Mouse (Mus musculus) CH12.LX (cell line): ENCODE measurements around the gene Tfdp1. TPM values are rescaled to one million over a fixed set of nuclear protein-coding genes. Genes with fewer than 3 reads are reported as not detected.

Experiments used
- DNase-seq: peaks from one replicate; pipeline ENCODE4 v3.0.0-alpha.2; 2013; ENCODE audit errors: extremely low read depth
- H3K27ac ChIP-seq: 2 replicates; pipeline ENCODE4 v1.5.1; 2012; ENCODE audit warnings: low read depth, mild to moderate bottlenecking, control low read depth, moderate library complexity; ENCODE audit not compliant: insufficient read depth
- H3K27me3 ChIP-seq: replicated peaks from 2 replicates; pipeline ENCODE3; 2012; ENCODE audit warnings: inconsistent platforms
- H3K36me3 ChIP-seq, 2 experiments: replicated peaks in 1 of 2; 2 replicates each; pipeline versions ENCODE3 to v1.6.1; 2012; ENCODE audit warnings: inconsistent platforms in 1 of 2, low read length in 1 of 2, mild to moderate bottlenecking in 1 of 2, mixed read lengths in 1 of 2, moderate library complexity in 1 of 2; ENCODE audit not compliant: control insufficient read depth in 1 of 2, insufficient read depth in 1 of 2
- H3K4me1 ChIP-seq, 2 experiments: 2 replicates each; pipeline ENCODE4 v1.6.1; 2012; ENCODE audit warnings: inconsistent platforms in 1 of 2, moderate library complexity in 1 of 2; ENCODE audit not compliant: insufficient read depth in 2 of 2, control insufficient read depth in 1 of 2
- H3K4me2 ChIP-seq: 2 replicates; pipeline ENCODE4 v1.6.1; 2012; ENCODE audit warnings: low read depth, mild to moderate bottlenecking, control low read depth; ENCODE audit not compliant: poor library complexity, insufficient read depth, severe bottlenecking
- H3K4me3 ChIP-seq, 3 experiments: fragments of 150-350 bp in 1 of 3; sonication (generic) in 1 of 3; replicated peaks in 1 of 3; 2 replicates each; pipeline versions ENCODE3 to v1.5.1; 2011 to 2012; ENCODE audit warnings: low read depth in 2 of 3, low read length in 2 of 3, mild to moderate bottlenecking in 2 of 3, moderate library complexity in 2 of 3, control low read depth in 1 of 3, improper control_type of control experiment in 1 of 3, inconsistent platforms in 1 of 3, mixed read lengths in 1 of 3; ENCODE audit not compliant: poor library complexity in 1 of 3
- H3K79me2 ChIP-seq: replicated peaks from 2 replicates; pipeline ENCODE4 v1.6.1; 2012; ENCODE audit warnings: mild to moderate bottlenecking, moderate library complexity; ENCODE audit not compliant: control insufficient read depth, poor library complexity, insufficient read depth, severe bottlenecking; ENCODE audit errors: extremely low read depth
- H3K9ac ChIP-seq: 2 replicates; pipeline ENCODE4 v1.6.1; 2012; ENCODE audit warnings: low read depth, mild to moderate bottlenecking, control low read depth, moderate library complexity; ENCODE audit not compliant: insufficient read depth
- H3K9me3 ChIP-seq: replicated peaks from 2 replicates; pipeline ENCODE3; 2012; ENCODE audit warnings: low read length, inconsistent platforms, mixed read lengths
- CHD1 ChIP-seq: IDR thresholded peaks from 2 replicates; pipeline ENCODE4 v1.6.1; 2012; ENCODE audit warnings: low read depth, low read length, improper control_type of control experiment, inconsistent platforms
- CTCF ChIP-seq, 2 experiments: IDR thresholded peaks in 1 of 2; conservative IDR thresholded peaks in 1 of 2; 2 replicates each; pipeline ENCODE4 v1.5.1; 2011 to 2012; ENCODE audit warnings: low read depth in 2 of 2, low read length in 2 of 2, improper control_type of control experiment in 1 of 2, inconsistent platforms in 1 of 2, mild to moderate bottlenecking in 1 of 2, moderate library complexity in 1 of 2
- E2F4 ChIP-seq: IDR thresholded peaks from 2 replicates; pipeline ENCODE4 v1.6.1; 2011; ENCODE audit warnings: low read depth, low read length, improper control_type of control experiment; ENCODE audit not compliant: insufficient replicate concordance
- EP300 ChIP-seq: IDR thresholded peaks from 2 replicates; pipeline ENCODE4 v1.6.1; 2011; ENCODE audit warnings: low read length, improper control_type of control experiment
- ETS1 ChIP-seq: conservative IDR thresholded peaks from 2 replicates; pipeline ENCODE4 v1.6.1; 2012; ENCODE audit warnings: low read depth, mild to moderate bottlenecking, inconsistent platforms, low read length, improper control_type of control experiment, moderate library complexity
- GABPA ChIP-seq: IDR thresholded peaks from 2 replicates; pipeline ENCODE4 v1.6.1; 2012; ENCODE audit warnings: low read depth, low read length, improper control_type of control experiment, inconsistent platforms; ENCODE audit not compliant: insufficient replicate concordance
- HCFC1 ChIP-seq: IDR thresholded peaks from 2 replicates; pipeline ENCODE4 v1.6.1; 2012; ENCODE audit warnings: low read depth, mild to moderate bottlenecking, inconsistent platforms, low read length, improper control_type of control experiment
- JUN ChIP-seq: IDR thresholded peaks from 2 replicates; pipeline ENCODE4 v1.6.1; 2011; ENCODE audit warnings: low read depth, mild to moderate bottlenecking, low read length, improper control_type of control experiment, moderate library complexity; ENCODE audit not compliant: insufficient read depth
- MAFK ChIP-seq: IDR thresholded peaks from 2 replicates; pipeline ENCODE4 v1.6.1; 2011; ENCODE audit warnings: low read length, improper control_type of control experiment; ENCODE audit not compliant: insufficient replicate concordance
- MAX ChIP-seq: IDR thresholded peaks from 2 replicates; pipeline ENCODE4 v1.6.1; 2011; ENCODE audit warnings: low read length, improper control_type of control experiment
- MEF2A ChIP-seq: IDR thresholded peaks from 2 replicates; pipeline ENCODE4 v1.6.1; 2014; ENCODE audit warnings: low read depth, mild to moderate bottlenecking, inconsistent platforms, low read length, improper control_type of control experiment, borderline replicate concordance
- MXI1 ChIP-seq: IDR thresholded peaks from 2 replicates; pipeline ENCODE4 v1.6.1; 2011; ENCODE audit warnings: mild to moderate bottlenecking, low read depth, low read length, improper control_type of control experiment
- MYC ChIP-seq: IDR thresholded peaks from 2 replicates; pipeline ENCODE4 v1.6.1; 2011; ENCODE audit warnings: low read depth, mild to moderate bottlenecking, improper control_type of control experiment, low read length
- POLR2A ChIP-seq: IDR thresholded peaks from 2 replicates; pipeline ENCODE4 v1.6.1; 2011; ENCODE audit warnings: low read depth, mild to moderate bottlenecking, improper control_type of control experiment, low read length
- POLR2AphosphoS2 ChIP-seq: IDR thresholded peaks from 2 replicates; pipeline ENCODE4 v1.6.1; 2011; ENCODE audit warnings: low read depth, low read length, improper control_type of control experiment
- RAD21 ChIP-seq: IDR thresholded peaks from 2 replicates; pipeline ENCODE4 v1.6.1; 2011; ENCODE audit warnings: low read depth, mild to moderate bottlenecking, low read length, improper control_type of control experiment, moderate library complexity
- RCOR1 ChIP-seq: conservative IDR thresholded peaks from 2 replicates; pipeline ENCODE4 v1.6.1; 2012; ENCODE audit warnings: low read depth, mild to moderate bottlenecking, inconsistent platforms, low read length, improper control_type of control experiment
- SIN3A ChIP-seq: IDR thresholded peaks from 2 replicates; pipeline ENCODE4 v1.6.1; 2012; ENCODE audit warnings: low read length, improper control_type of control experiment, inconsistent platforms
- SMC3 ChIP-seq: IDR thresholded peaks from 2 replicates; pipeline ENCODE4 v1.6.1; 2011; ENCODE audit warnings: low read depth, low read length, improper control_type of control experiment
- UBTF ChIP-seq: IDR thresholded peaks from 2 replicates; pipeline ENCODE4 v1.6.1; 2012; ENCODE audit warnings: low read depth, mild to moderate bottlenecking, inconsistent platforms, low read length, improper control_type of control experiment, moderate library complexity
- USF2 ChIP-seq: conservative IDR thresholded peaks from 2 replicates; pipeline ENCODE4 v1.6.1; 2011; ENCODE audit warnings: low read depth, low read length, improper control_type of control experiment
- ZC3H11A ChIP-seq: IDR thresholded peaks from 2 replicates; pipeline ENCODE4 v1.6.1; 2012; ENCODE audit warnings: low read depth, mild to moderate bottlenecking, inconsistent platforms, low read length, improper control_type of control experiment
- ZKSCAN1 ChIP-seq: IDR thresholded peaks from 2 replicates; pipeline ENCODE4 v1.6.1; 2012; ENCODE audit warnings: low read depth, inconsistent platforms, low read length, improper control_type of control experiment, borderline replicate concordance
- ZMIZ1 ChIP-seq: IDR thresholded peaks from 2 replicates; pipeline ENCODE4 v1.6.1; 2012; ENCODE audit warnings: low read depth, mild to moderate bottlenecking, inconsistent platforms, low read length, improper control_type of control experiment
- dilution Hi-C: fragments of 300-500 bp; cut with MboI; formaldehyde crosslinking; loops from 2 replicates; pipeline ENCODE4 v1.14.3; 2020; ENCODE audit warnings: low sequenced_read_pairs; ENCODE audit not compliant: extremely low pct_unique_long_range_greater_than_20kb, extremely low pct_ligation_motif_present
- in situ Hi-C: fragments of 300-500 bp; cut with MboI; formaldehyde crosslinking; loops from 3 replicates; pipeline ENCODE4 v1.14.3; 2019; ENCODE audit warnings: low sequenced_read_pairs, low pct_ligation_motif_present, low pct_unique_long_range_greater_than_20kb, mixed read lengths
- polyA plus RNA-seq: library from polyadenylated mRNA; unstranded; fragments of >175 nt; gene quantifications from 2 replicates; pipeline ENCODE4 v1.2.1, GENCODE M21; 2012; ENCODE audit warnings: low read depth; ENCODE audit not compliant: insufficient read length
- total RNA-seq, 2 experiments: library from RNA; depleted of rRNA; stranded (reverse); fragments of 300-350 nt in 1 of 2; fragments of >200 nt in 1 of 2; gene quantifications; 2 replicates each; pipeline ENCODE4 v1.2.3; 2012 to 2014

Tfdp1 gene
- total and polyA plus RNA-seq, 3 experiments: 189 to 338 (median 301) TPM

- Histone ChIP-seq H3K9ac (no peak overlapping the region), H3K4me2 (no peak overlapping the region), H3K4me1 (peaks cover 0 to 8% of the 10 kb centered on the region in 2 experiments; a peak in 2 of 4 replicates), H3K27ac (no peak overlapping the region), H3K79me2 (peaks cover 75% of the 10 kb centered on the region), H3K27me3 (no peaks in the 10 kb centered on the region), H3K36me3 (peaks cover 91 to 99% of the 10 kb centered on the region in 2 experiments), H3K9me3 (peaks cover 15% of the 10 kb centered on the region), H3K4me3 (no peak overlapping the region)
- in situ Hi-C loops (no loop called here), dilution Hi-C loops (no loop called here)
- no peak for DNase-seq
- TF ChIP-seq MYC (no peak), GABPA (no peak), ZKSCAN1 (no peak), USF2 (no peak), ZC3H11A (no peak), ZMIZ1 (no peak)
Measured at GRCm38 (mm10) chr8:13360213-13360612, 21.7 kb downstream of the Tfdp1 start.

DNA sequence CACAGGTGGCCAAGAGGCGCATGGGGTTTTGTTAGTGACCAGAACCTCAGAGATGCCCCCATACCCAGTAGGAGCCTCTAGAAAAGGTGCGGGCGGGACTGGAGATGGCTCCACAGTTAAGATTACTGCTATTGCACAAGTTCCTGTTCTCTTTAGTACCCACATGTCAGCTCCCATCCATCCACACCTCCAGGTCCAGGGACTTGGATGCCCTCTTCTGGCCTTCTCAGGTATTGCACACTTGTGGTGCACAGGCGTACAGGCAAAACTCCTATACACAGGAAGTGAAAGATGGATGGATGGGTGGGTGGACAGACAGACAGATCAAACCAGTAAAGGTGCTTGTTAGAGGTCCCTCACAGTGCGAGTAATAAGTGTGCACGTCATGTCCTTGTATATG, 23.3 kb downstream of the Tfdp1 start:
- H3K79me2 ChIP-seq: peaks cover 80% of the 10 kb centered on the region
- TF ChIP-seq E2F4: no peak
- TF ChIP-seq SIN3A: no peak
- no peak for TF ChIP-seq RCOR1
- peak; percentile 33 to 57; a peak in 3 of 4 replicates for TF ChIP-seq CTCF (conservative IDR thresholded peaks at IDR 0.05 in 1 of 2, IDR thresholded peaks at IDR 0.05 in 1 of 2; ENCODE audit: low read depth in 2 of 2, low read length in 2 of 2)
- no peak for TF ChIP-seq MAX
- no peak for TF ChIP-seq MEF2A
- no peak for TF ChIP-seq HCFC1
- no peak for TF ChIP-seq POLR2A
- peaks cover 15% of the 10 kb centered on the region for H3K9me3 ChIP-seq
- peaks cover 89 to 99% of the 10 kb centered on the region in 2 experiments for H3K36me3 ChIP-seq
- no peak overlapping the region for H3K4me3 ChIP-seq
- H3K4me1 ChIP-seq: peaks cover 0 to 6% of the 10 kb centered on the region in 2 experiments; a peak in 2 of 4 replicates
- dilution Hi-C loops (no loop called here), in situ Hi-C loops (no loop called here)
- no peaks in the 10 kb centered on the region for H3K27me3 ChIP-seq
- no peak overlapping the region for H3K9ac ChIP-seq
- H3K27ac ChIP-seq: no peak overlapping the region
- DNase-seq: peak; percentile 42
- H3K4me2 ChIP-seq: no peak overlapping the region

GRCm38 (mm10) chr8:13373151-13373662, 34.7 kb downstream of the Tfdp1 start:
- peak; percentile 87 for DNase-seq
- TF ChIP-seq UBTF (peak; percentile 91), POLR2A (no peak), RCOR1 (0 out of 2 replicates have a peak, but pooled peaks have one; percentile 41), SIN3A (peak; percentile 83), MAFK (peak; percentile 99), SMC3 (no peak), POLR2AphosphoS2 (no peak), RAD21 (no peak), USF2 (no peak), CTCF (conservative IDR thresholded peaks at IDR 0.05 in 1 of 2, IDR thresholded peaks at IDR 0.05 in 1 of 2; ENCODE audit: low read depth in 2 of 2, low read length in 2 of 2) (no peak), JUN (peak; percentile 86), MEF2A (peak; percentile 95), MXI1 (peak; percentile 87), ETS1 (peak; percentile 94), ZMIZ1 (no peak), EP300 (peak; percentile 87), CHD1 (peak; percentile 76; the same call in 1 of the 2 replicates)

More at GRCm38 (mm10) chr8:13373151-13373662, 34.7 kb downstream of the Tfdp1 start:
- no peaks in the 10 kb centered on the region for H3K9me3 ChIP-seq
- peaks cover 28 to 58% of the 10 kb centered on the region in 2 experiments for H3K4me1 ChIP-seq
- no peak overlapping the region for H3K4me3 ChIP-seq
- dilution Hi-C loops (no loop called here), in situ Hi-C loops (no loop called here)
- H3K27ac ChIP-seq: peak overlapping the region; percentile 94
- H3K79me2 ChIP-seq: peaks cover 11% of the 10 kb centered on the region
- no peaks in the 10 kb centered on the region for H3K27me3 ChIP-seq
- H3K4me2 ChIP-seq: peak overlapping the region; percentile 52
- H3K36me3 ChIP-seq: peaks cover 77 to 90% of the 10 kb centered on the region in 2 experiments
- no peak overlapping the region for H3K9ac ChIP-seq
